Mouse (Mus musculus) limb, embryonic 12.5 days (tissue): ENCODE measurements around the gene Ftl1. TPM values are rescaled to one million over a fixed set of nuclear protein-coding genes. Genes with fewer than 3 reads are reported as not detected.

Experiments used
- ATAC-seq: fragments of 200-750 bp; cut with Nextera tagmentation; 2 replicates; pipeline ENCODE4 v1.8.0; 2017; ENCODE audit warnings: low read depth, moderate TSS enrichment; ENCODE audit not compliant: insufficient number of reproducible peaks, insufficient read depth, low FRiP score, low TSS enrichment
- H3K27ac ChIP-seq: fragments of 300-500 bp; sonication (generic); 2 replicates; pipeline ENCODE4 v1.5.1; 2016; ENCODE audit warnings: mild to moderate bottlenecking, moderate library complexity
- H3K27me3 ChIP-seq: fragments of 300-500 bp; sonication (generic); 2 replicates; pipeline ENCODE4 v1.6.1; 2016; ENCODE audit warnings: mild to moderate bottlenecking, moderate library complexity
- H3K36me3 ChIP-seq: fragments of 300-500 bp; sonication (generic); 2 replicates; pipeline ENCODE4 v1.6.1; 2016; ENCODE audit warnings: mild to moderate bottlenecking, moderate library complexity
- H3K4me1 ChIP-seq: fragments of 300-500 bp; sonication (generic); replicated peaks from 2 replicates; pipeline ENCODE4 v1.6.1; 2016
- H3K4me2 ChIP-seq: fragments of 300-500 bp; sonication (generic); 2 replicates; pipeline ENCODE4 v1.6.1; 2016; ENCODE audit warnings: mild to moderate bottlenecking, moderate library complexity
- H3K4me3 ChIP-seq: fragments of 300-500 bp; sonication (generic); replicated peaks from 2 replicates; pipeline ENCODE4 v1.5.1; 2016; ENCODE audit warnings: mild to moderate bottlenecking
- H3K9ac ChIP-seq: fragments of 300-500 bp; sonication (generic); replicated peaks from 2 replicates; pipeline ENCODE4 v1.6.1; 2016; ENCODE audit warnings: mild to moderate bottlenecking, moderate library complexity
- H3K9me3 ChIP-seq: fragments of 300-500 bp; sonication (generic); 2 replicates; pipeline ENCODE4 v1.6.1; 2016; ENCODE audit warnings: mild to moderate bottlenecking, moderate library complexity
- WGBS: fragments of 180-500 bp; shearing (Covaris S2); methylation state at CpG from one replicate; pipeline ENCODE4 v1.1.7; 2016; 5-methylcytosine and 5-hydroxymethylcytosine counted together
- polyA plus RNA-seq: library from polyadenylated mRNA; unstranded; fragments of >200 nt; fragmentation: Nextera tagmentation; extraction: Ambion mirVana; gene quantifications from 2 replicates; pipeline ENCODE4 v1.2.1, GENCODE M21; 2016

Gene Ftl1
- polyA plus RNA-seq, 1 experiment from 2014 or later, result 4,953 TPM

- no peaks in the 10 kb centered on the region; the same call in 1 of the 2 replicates for H3K4me1 ChIP-seq
- no peak overlapping the region for H3K27ac ChIP-seq
- H3K9me3 ChIP-seq, result no peaks in the 10 kb centered on the region
- WGBS, result 25% methylated on average over 11 of the region's 11 CpGs
- H3K36me3 ChIP-seq, result peaks cover 72% of the 10 kb centered on the region
- H3K9ac ChIP-seq, result no peak overlapping the region
- H3K4me2 ChIP-seq, result no peak overlapping the region
- no peak overlapping the region for H3K4me3 ChIP-seq
- no peaks in the 10 kb centered on the region for H3K27me3 ChIP-seq
- ATAC-seq, result no peak
These were observed 12.2 kb downstream of the Ftl1 start for GRCm38 (mm10) chr7:45447325-45447990.

DNA sequence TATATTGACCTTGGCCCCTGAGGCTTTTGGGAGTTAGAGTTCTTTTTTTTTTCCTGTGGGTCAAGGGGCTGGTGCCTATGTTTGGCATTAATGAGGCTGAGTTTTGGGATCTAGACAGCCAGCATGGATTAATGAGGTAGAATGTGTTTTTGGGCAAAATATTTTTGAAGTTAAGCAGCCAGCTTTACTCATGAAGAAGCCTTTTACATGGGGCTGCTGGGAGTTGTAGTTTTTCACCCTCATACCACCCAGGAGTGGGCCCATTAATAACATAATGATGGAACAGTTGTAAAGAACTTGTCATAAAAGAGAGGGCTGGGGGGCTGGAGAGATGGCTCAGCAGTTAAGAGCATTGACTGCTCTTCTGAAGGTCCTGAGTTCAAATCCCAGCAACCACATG is 13.1 kb downstream of the Ftl1 start:
- H3K4me1 ChIP-seq, result no peaks in the 10 kb centered on the region; the same call in 1 of the 2 replicates
- no peak for ATAC-seq
- no peak overlapping the region for H3K4me2 ChIP-seq
- no peaks in the 10 kb centered on the region for H3K9me3 ChIP-seq
- H3K9ac ChIP-seq, result no peak overlapping the region
- no peaks in the 10 kb centered on the region for H3K27me3 ChIP-seq
- H3K4me3 ChIP-seq, result no peak overlapping the region
- peaks cover 68% of the 10 kb centered on the region for H3K36me3 ChIP-seq
- no peak overlapping the region for H3K27ac ChIP-seq

DNA sequence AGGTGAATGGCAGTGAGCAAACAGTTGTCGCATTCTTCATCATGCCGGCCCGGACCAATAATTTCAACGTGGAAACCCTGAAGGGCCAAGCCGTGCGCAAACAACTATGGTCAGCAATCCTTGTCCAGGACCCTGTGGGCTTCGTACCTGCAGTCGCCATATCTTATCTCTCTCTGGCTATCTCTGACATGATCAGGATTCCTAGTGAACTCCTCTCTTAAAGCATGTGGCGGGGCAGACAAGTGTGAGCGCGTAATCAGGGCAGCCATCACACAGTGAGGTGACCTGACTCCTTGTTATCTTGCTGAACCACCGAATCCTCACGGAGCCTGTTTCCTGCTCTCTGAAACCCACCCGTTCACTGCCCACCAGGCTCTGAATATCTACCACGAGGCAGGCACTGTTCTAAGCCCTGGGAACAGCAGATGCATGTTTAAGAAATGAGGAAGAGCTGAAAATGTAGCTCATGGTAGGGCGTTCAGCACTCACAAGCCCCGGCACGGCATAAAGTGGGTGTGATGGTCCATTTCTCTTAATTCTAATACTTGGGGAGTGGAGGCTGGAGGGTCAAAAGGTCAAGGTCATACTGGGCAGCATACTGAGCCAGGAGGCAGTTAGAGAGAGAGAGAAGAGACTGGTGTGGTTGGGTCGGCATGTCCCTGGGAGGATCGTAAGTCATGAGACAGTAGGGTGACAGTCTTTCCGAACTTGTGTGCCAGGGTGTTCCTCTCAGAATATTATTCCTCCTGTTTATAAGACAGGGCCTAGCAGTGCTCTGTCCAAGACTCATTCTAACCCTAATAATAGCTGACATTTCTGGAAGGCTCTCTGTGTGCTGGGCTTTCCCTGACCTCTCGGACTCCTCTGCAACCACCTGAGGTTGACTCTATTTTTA is 15.9 kb downstream of the Ftl1 start:
- ATAC-seq, result no peak
- H3K9ac ChIP-seq, result no peak overlapping the region
- no peaks in the 10 kb centered on the region for H3K27me3 ChIP-seq
- no peak overlapping the region for H3K4me3 ChIP-seq
- H3K27ac ChIP-seq, result no peak overlapping the region
- WGBS, result 86% methylated on average over 22 of the region's 22 CpGs
- H3K9me3 ChIP-seq, result no peaks in the 10 kb centered on the region
- peaks cover 73% of the 10 kb centered on the region for H3K36me3 ChIP-seq
- H3K4me1 ChIP-seq, result no peaks in the 10 kb centered on the region; the same call in 1 of the 2 replicates
- no peak overlapping the region for H3K4me2 ChIP-seq

DNA sequence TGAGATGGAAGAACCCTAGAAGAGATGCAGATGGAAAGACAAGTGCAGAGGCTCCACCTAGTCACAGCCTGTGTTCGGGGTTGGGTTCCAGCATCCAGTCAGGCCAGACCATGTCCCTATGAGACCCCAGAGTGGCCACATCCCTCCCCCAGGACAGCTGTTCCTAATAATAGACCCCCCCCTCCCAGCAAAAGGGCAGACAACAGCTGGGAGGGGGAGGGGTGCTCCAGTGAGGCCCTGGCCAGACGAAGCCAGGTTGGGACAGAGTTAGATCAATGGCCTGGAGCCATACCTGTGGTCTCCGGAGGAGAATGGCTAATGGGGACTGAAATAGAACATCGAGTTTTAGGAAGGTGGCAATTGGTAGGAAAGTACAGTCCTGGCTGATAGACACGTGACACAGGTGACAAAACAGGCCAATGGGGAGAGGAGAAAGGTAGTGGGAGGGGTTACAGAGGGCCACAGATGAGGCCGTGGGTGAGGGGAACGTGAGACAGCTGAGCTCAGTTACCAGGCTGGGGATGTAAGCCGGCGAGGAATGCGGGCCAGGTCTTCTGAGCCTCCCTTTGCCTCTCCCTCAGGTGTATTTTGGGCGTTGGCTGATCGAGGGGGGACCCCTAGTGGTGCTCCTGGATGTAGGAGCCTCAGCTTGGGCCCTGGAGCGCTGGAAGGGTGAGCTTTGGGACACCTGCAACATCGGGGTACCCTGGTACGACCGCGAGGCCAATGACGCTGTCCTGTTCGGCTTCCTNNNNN is 22.0 kb downstream of the Ftl1 start, which contains the start of gene Ruvbl2:
TSS of gene Ruvbl2 (minus strand) at position 576 of the 756 bp plus-strand sequence.
- WGBS, result 12% methylated on average over 19 of the region's 19 CpGs
- Histone ChIP-seq H3K27ac (peak within 1 kb of the TSS; percentile 24; the same call in 1 of the 2 replicates), H3K36me3 (peaks cover 32% of the 10 kb centered on the region), H3K27me3 (no peaks in the 10 kb centered on the region), H3K9ac (peak within 1 kb of the TSS; percentile 13; the same call in 1 of the 2 replicates), H3K4me2 (peak within 1 kb of the TSS; percentile 48), H3K4me3 (peak within 1 kb of the TSS; percentile 8; the same call in 1 of the 2 replicates), H3K9me3 (no peaks in the 10 kb centered on the region), H3K4me1 (peaks cover 41% of the 10 kb centered on the region)
- no peak for ATAC-seq

GRCm38 (mm10) chr7:45437046-45437445 is 22.6 kb downstream of the Ftl1 start:
- 24% methylated on average over 6 of the region's 6 CpGs for WGBS
- no peaks in the 10 kb centered on the region for H3K27me3 ChIP-seq
- peak overlapping the region; percentile 24; the same call in 1 of the 2 replicates for H3K27ac ChIP-seq
- no peaks in the 10 kb centered on the region for H3K9me3 ChIP-seq
- ATAC-seq, result no peak
- H3K4me2 ChIP-seq, result peak overlapping the region; percentile 48
- H3K4me3 ChIP-seq, result peak overlapping the region; percentile 8; the same call in 1 of the 2 replicates
- peaks cover 43% of the 10 kb centered on the region for H3K4me1 ChIP-seq
- no peak overlapping the region for H3K9ac ChIP-seq
- H3K36me3 ChIP-seq, result peaks cover 29% of the 10 kb centered on the region

- no peaks in the 10 kb centered on the region for H3K9me3 ChIP-seq
- H3K4me1 ChIP-seq, result peaks cover 43% of the 10 kb centered on the region
- 0 out of 2 replicates have a peak overlapping the region, but pooled peaks have one; percentile 1 for H3K9ac ChIP-seq
- no peak overlapping the region for H3K27ac ChIP-seq
- no peaks in the 10 kb centered on the region for H3K27me3 ChIP-seq
- no peak overlapping the region for H3K4me3 ChIP-seq
- H3K4me2 ChIP-seq, result peak overlapping the region; percentile 95
- no peak for ATAC-seq
- WGBS, result 86% methylated on average over 5 of the region's 5 CpGs
- H3K36me3 ChIP-seq, result peaks cover 31% of the 10 kb centered on the region
These were observed 23.2 kb downstream of the Ftl1 start for GRCm38 (mm10) chr7:45436444-45436843.

GRCm38 (mm10) chr7:45435038-45435437 is 24.6 kb downstream of the Ftl1 start:
- no peak; the same call in 1 of the 2 replicates for ATAC-seq
- WGBS, result 3% methylated on average over 16 of the region's 16 CpGs

DNA sequence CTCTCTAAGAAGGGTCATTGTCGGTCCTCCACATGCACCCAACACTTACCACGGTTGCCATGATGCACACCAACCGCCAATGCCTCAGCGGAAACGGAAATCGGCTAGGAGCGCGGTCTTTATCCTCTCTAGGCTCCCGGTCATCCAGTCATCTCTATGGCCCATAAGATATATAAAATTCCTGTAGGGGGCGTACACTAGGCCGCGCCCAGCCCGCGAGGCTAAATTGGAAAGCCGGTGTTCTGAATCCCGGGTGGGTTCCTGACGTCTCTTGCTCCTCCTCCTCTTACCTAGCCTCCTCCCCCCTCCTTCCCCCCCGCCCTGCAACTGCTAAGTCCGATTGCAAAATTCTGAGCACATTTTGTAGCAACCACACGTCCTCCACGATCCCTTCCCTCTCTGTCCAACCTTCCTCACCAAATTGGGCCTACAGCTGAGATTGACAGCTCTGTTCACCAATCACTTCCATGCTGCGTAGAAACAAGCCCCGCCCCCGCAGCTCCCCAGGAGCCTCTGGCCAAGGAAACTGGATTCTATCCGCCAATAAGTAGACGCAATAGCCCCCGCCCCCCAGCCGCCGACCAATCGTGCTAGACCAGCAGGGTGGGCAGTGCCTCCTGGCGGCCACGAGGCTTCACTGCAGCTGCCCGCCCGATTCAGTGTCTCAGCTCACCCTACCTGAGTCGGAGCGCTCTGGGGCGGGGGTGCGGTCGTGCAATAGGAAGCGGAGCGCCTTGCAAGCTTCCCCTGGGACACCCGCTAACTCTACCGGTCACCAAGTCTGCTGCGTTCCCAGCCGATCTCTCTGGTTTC is 25.3 kb downstream of the Ftl1 start, which contains the start of gene Gys1:
TSS of gene Gys1 (plus strand) at position 642 of the 813 bp plus-strand sequence.
- Histone ChIP-seq H3K4me3 (peak within 1 kb of the TSS; percentile 87), H3K4me2 (peak within 1 kb of the TSS; percentile 95), H3K36me3 (peaks cover 31% of the 10 kb centered on the region), H3K4me1 (peaks cover 43% of the 10 kb centered on the region), H3K9ac (peak within 1 kb of the TSS; percentile 84), H3K27me3 (no peaks in the 10 kb centered on the region), H3K27ac (peak within 1 kb of the TSS; percentile 90), H3K9me3 (no peaks in the 10 kb centered on the region)
- under 1% methylated on average over 45 of the region's 45 CpGs for WGBS
- peak; percentile 94 for ATAC-seq

More at GRCm38 (mm10) chr7:45435038-45435437, 24.6 kb downstream of the Ftl1 start:
- Histone ChIP-seq H3K9ac (peak overlapping the region; percentile 76), H3K4me2 (peak overlapping the region; percentile 95), H3K9me3 (no peaks in the 10 kb centered on the region), H3K4me1 (peaks cover 43% of the 10 kb centered on the region), H3K27me3 (no peaks in the 10 kb centered on the region), H3K27ac (peak overlapping the region; percentile 46), H3K36me3 (peaks cover 31% of the 10 kb centered on the region), H3K4me3 (peak overlapping the region; percentile 87)

DNA sequence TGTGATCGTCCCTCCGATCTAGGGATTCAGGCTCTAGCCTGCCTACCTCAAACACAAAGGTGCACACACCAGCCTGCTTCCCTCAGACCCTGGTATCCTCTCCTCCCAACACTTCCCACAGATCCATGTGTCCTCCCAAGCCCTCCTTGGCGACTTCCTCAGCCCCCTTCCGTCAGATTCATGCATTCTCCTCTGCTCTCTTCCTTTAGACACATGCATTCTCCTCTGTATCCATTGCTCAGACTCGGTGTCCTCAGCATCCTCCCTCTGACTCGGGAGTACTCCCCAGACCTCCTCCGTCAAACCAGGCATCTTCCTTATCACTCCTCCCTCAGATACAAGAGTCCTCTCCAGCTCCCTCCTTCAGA is 25.9 kb downstream of the Ftl1 start:
- Histone ChIP-seq H3K9ac (peak overlapping the region; percentile 84), H3K36me3 (peaks cover 34% of the 10 kb centered on the region), H3K4me3 (peak overlapping the region; percentile 87), H3K27ac (peak overlapping the region; percentile 90), H3K9me3 (no peaks in the 10 kb centered on the region), H3K27me3 (no peaks in the 10 kb centered on the region), H3K4me2 (peak overlapping the region; percentile 95), H3K4me1 (peaks cover 43% of the 10 kb centered on the region)
- 3% methylated on average over 7 of the region's 7 CpGs for WGBS
- ATAC-seq, result no peak

DNA sequence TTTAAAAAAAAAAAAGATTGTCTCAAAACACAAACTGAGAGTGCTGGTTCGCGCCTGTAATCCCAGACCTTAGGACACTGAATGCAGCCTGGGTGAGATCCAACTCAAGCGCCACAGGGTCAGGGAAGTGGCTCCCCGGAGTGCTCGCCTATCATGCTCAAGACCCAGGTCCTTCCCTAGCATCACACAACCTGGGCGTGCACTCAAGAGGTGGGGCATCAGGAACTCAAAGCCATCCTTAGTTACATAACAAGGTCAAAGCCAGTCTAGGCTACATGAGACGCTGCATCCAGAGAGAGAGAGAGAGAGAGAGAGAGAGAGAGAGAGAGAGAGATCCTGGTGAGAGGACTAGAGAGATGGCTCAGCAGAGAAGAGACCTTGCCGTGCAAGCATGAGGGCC is 33.1 kb downstream of the Ftl1 start:
- ATAC-seq, result no peak
- peaks cover 98% of the 10 kb centered on the region for H3K36me3 ChIP-seq
- no peak overlapping the region for H3K27ac ChIP-seq
- no peak overlapping the region for H3K4me3 ChIP-seq
- H3K4me2 ChIP-seq, result no peak overlapping the region
- H3K4me1 ChIP-seq, result no peaks in the 10 kb centered on the region
- H3K27me3 ChIP-seq, result 0 out of 2 replicates have a peak, but pooled peaks cover under 1% of the 10 kb centered on the region
- no peaks in the 10 kb centered on the region for H3K9me3 ChIP-seq
- no peak overlapping the region for H3K9ac ChIP-seq
- 94% methylated on average over 8 of the region's 8 CpGs for WGBS
